Mouse (Mus musculus) kidney, embryonic 16.5 days (tissue): ENCODE measurements around the gene Adra2a. TPM values are rescaled to one million over a fixed set of nuclear protein-coding genes. Genes with fewer than 3 reads are reported as not detected.

Source experiments
- polyA plus RNA-seq: library from polyadenylated mRNA; unstranded; fragments of >200 nt; fragmentation: Nextera tagmentation; extraction: Ambion mirVana; gene quantifications from 2 replicates; pipeline ENCODE4 v1.2.1, GENCODE M21; 2015

The Adra2a gene
- polyA plus RNA-seq, 1 experiment from 2014 or later, result 0.51 TPM

Other genes starting within 250 kb of the Adra2a start
- gene Pdcd4, start 151.9 kb upstream of the Adra2a start, polyA plus RNA-seq, result 106 and 122 TPM in 2 replicates
- 43.1 and 48.9 TPM in 2 replicates for gene Shoc2, start 99.8 kb upstream of the Adra2a start, polyA plus RNA-seq
- gene Bbip1, start 99.5 kb upstream of the Adra2a start, polyA plus RNA-seq, result 64.5 and 76.3 TPM in 2 replicates